13 mouse cellular contexts compared by ENCODE assay signal in genomic region chr13:112323591-112324266, GRCm38 (mm10).
"Had no signal": no experiment of that assay in that cellular context is flagged by ENCODE, and none has a peak within 500 bp of the region (broad histone marks: within the 10 kb centered on the region; RNA-seq: fewer than 3 reads in every experiment).

No protein-coding gene starts in this region.

- H3K4me3 ChIP-seq: liver, embryonic 15.5 days; midbrain, embryonic 13.5 days; myocyte; neural tube, embryonic 15.5 days had no signal

- DNase-seq: kidney, adult 8-10 months; kidney, postnatal 36 days; lung, adult 2 months; right cerebral cortex, adult 18-20 months; right cerebral cortex, postnatal 25 days; thymus, postnatal 36 days had no signal

- H3K27ac ChIP-seq: kidney, postnatal 0 days; liver, embryonic 15.5 days; macrophage; midbrain, embryonic 13.5 days; neural tube, embryonic 15.5 days had no signal

- H3K4me1 ChIP-seq: liver, embryonic 15.5 days; midbrain, embryonic 13.5 days had no signal

- ATAC-seq: lung, postnatal 0 days; midbrain, embryonic 13.5 days had no signal

- H3K27me3 ChIP-seq: liver, embryonic 15.5 days; midbrain, embryonic 13.5 days; neural tube, embryonic 15.5 days had no signal
